Mouse (Mus musculus): Measurements from ENCODE around the gene Xlr4c. TPM values are rescaled to one million over a fixed set of nuclear protein-coding genes. Genes with fewer than 3 reads are reported as not detected.

Xlr4c gene
- total and polyA plus RNA-seq, 3 experiments = 0.33 TPM; not detected in 2

Other genes with a start within 250 kb of the Xlr4c start
Only the 20 nearest of the 21 such genes appear.
- gene Pnma5, start 206.0 kb downstream of the Xlr4c start, total RNA-seq (2014; fragmentation: Nextera tagmentation) = not detected in 2 replicates
- not detected in 2 replicates for gene Pnma5, start 206.0 kb downstream of the Xlr4c start, total RNA-seq (2017)
- not detected in 2 replicates for gene Pnma5, start 206.0 kb downstream of the Xlr4c start, polyA plus RNA-seq (2012)
- not detected in 2 replicates for gene Pnma3, start 178.3 kb downstream of the Xlr4c start, total RNA-seq (2014; fragmentation: Nextera tagmentation)
- 0.05 TPM in 1 of 2 replicates, not detected in the other for gene Pnma3, start 178.3 kb downstream of the Xlr4c start, total RNA-seq (2017)
- not detected in 2 replicates for gene Pnma3, start 178.3 kb downstream of the Xlr4c start, polyA plus RNA-seq (2012)
- not detected in 2 replicates for gene Xlr4a, start 160.7 kb downstream of the Xlr4c start, total RNA-seq (2014; fragmentation: Nextera tagmentation)
- gene Xlr4a, start 160.7 kb downstream of the Xlr4c start, total RNA-seq (2017) = not detected in 2 replicates
- gene Xlr4a, start 160.7 kb downstream of the Xlr4c start, polyA plus RNA-seq (2012) = not detected in 2 replicates
- not detected in 2 replicates for gene Xlr3a, start 146.0 kb downstream of the Xlr4c start, total RNA-seq (2014; fragmentation: Nextera tagmentation)
- 0.16 and 0.29 TPM in 2 replicates for gene Xlr3a, start 146.0 kb downstream of the Xlr4c start, total RNA-seq (2017)
- not detected in 2 replicates for gene Xlr3a, start 146.0 kb downstream of the Xlr4c start, polyA plus RNA-seq (2012)
- not detected in 2 replicates for gene Gm14685, start 126.1 kb downstream of the Xlr4c start, total RNA-seq (2014; fragmentation: Nextera tagmentation)
- 0.16 TPM in 1 of 2 replicates, not detected in the other for gene Gm14685, start 126.1 kb downstream of the Xlr4c start, total RNA-seq (2017)
- gene Gm14685, start 126.1 kb downstream of the Xlr4c start, polyA plus RNA-seq (2012) = not detected in 2 replicates
- not detected in 2 replicates for gene Xlr5b, start 94.3 kb downstream of the Xlr4c start, total RNA-seq (2014; fragmentation: Nextera tagmentation)
- gene Xlr5b, start 94.3 kb downstream of the Xlr4c start, total RNA-seq (2017) = not detected in 2 replicates
- not detected in 2 replicates for gene Xlr5b, start 94.3 kb downstream of the Xlr4c start, polyA plus RNA-seq (2012)
- not detected in 2 replicates for gene DXBay18, start 93.7 kb downstream of the Xlr4c start, total RNA-seq (2014; fragmentation: Nextera tagmentation)
- gene DXBay18, start 93.7 kb downstream of the Xlr4c start, total RNA-seq (2017) = not detected in 2 replicates
- not detected in 2 replicates for gene DXBay18, start 93.7 kb downstream of the Xlr4c start, polyA plus RNA-seq (2012)
- gene Spin2d, start 66.1 kb downstream of the Xlr4c start, total RNA-seq (2014; fragmentation: Nextera tagmentation) = not detected in 2 replicates
- 0.11 TPM in 1 of 2 replicates, not detected in the other for gene Spin2d, start 66.1 kb downstream of the Xlr4c start, total RNA-seq (2017)
- not detected in 2 replicates for gene Spin2d, start 66.1 kb downstream of the Xlr4c start, polyA plus RNA-seq (2012)
- not detected in 2 replicates for gene Xlr3b, start 50.9 kb downstream of the Xlr4c start, total RNA-seq (2014; fragmentation: Nextera tagmentation)
- gene Xlr3b, start 50.9 kb downstream of the Xlr4c start, total RNA-seq (2017) = 0.11 TPM in 1 of 2 replicates, not detected in the other
- gene Xlr3b, start 50.9 kb downstream of the Xlr4c start, polyA plus RNA-seq (2012) = not detected in 2 replicates
- not detected in 2 replicates for gene Xlr4b, start 28.8 kb downstream of the Xlr4c start, total RNA-seq (2014; fragmentation: Nextera tagmentation)
- gene Xlr4b, start 28.8 kb downstream of the Xlr4c start, total RNA-seq (2017) = 0.11 TPM in 1 of 2 replicates, not detected in the other
- not detected in 2 replicates for gene Xlr4b, start 28.8 kb downstream of the Xlr4c start, polyA plus RNA-seq (2012)
- 2.0 and 2.3 TPM in 2 replicates for gene F8a, start 14.8 kb downstream of the Xlr4c start, total RNA-seq (2014; fragmentation: Nextera tagmentation)
- 5.9 and 6.1 TPM in 2 replicates for gene F8a, start 14.8 kb downstream of the Xlr4c start, total RNA-seq (2017)
- 14.7 and 18.2 TPM in 2 replicates for gene F8a, start 14.8 kb downstream of the Xlr4c start, polyA plus RNA-seq (2012)
- not detected in 2 replicates for gene Xlr3c, start 22.3 kb upstream of the Xlr4c start, total RNA-seq (2014; fragmentation: Nextera tagmentation)
- gene Xlr3c, start 22.3 kb upstream of the Xlr4c start, total RNA-seq (2017) = 0.16 TPM in 1 of 2 replicates, not detected in the other
- gene Xlr3c, start 22.3 kb upstream of the Xlr4c start, polyA plus RNA-seq (2012) = not detected in 2 replicates
- gene Xlr5a, start 49.8 kb upstream of the Xlr4c start, total RNA-seq (2014; fragmentation: Nextera tagmentation) = not detected in 2 replicates
- gene Xlr5a, start 49.8 kb upstream of the Xlr4c start, total RNA-seq (2017) = not detected in 2 replicates
- not detected in 2 replicates for gene Xlr5a, start 49.8 kb upstream of the Xlr4c start, polyA plus RNA-seq (2012)
- not detected in 2 replicates for gene Xlr5c, start 49.8 kb upstream of the Xlr4c start, total RNA-seq (2014; fragmentation: Nextera tagmentation)
- gene Xlr5c, start 49.8 kb upstream of the Xlr4c start, total RNA-seq (2017) = 0.27 TPM in 1 of 2 replicates, not detected in the other
- not detected in 2 replicates for gene Xlr5c, start 49.8 kb upstream of the Xlr4c start, polyA plus RNA-seq (2012)
- gene Gm45015, start 93.7 kb upstream of the Xlr4c start, total RNA-seq (2014; fragmentation: Nextera tagmentation) = not detected in 2 replicates
- gene Gm45015, start 93.7 kb upstream of the Xlr4c start, total RNA-seq (2017) = not detected in 2 replicates
- gene Gm45015, start 93.7 kb upstream of the Xlr4c start, polyA plus RNA-seq (2012) = not detected in 2 replicates
- gene Zfp275, start 99.5 kb upstream of the Xlr4c start, total RNA-seq (2014; fragmentation: Nextera tagmentation) = 13.0 and 21.1 TPM in 2 replicates
- 9.4 and 9.9 TPM in 2 replicates for gene Zfp275, start 99.5 kb upstream of the Xlr4c start, total RNA-seq (2017)
- gene Zfp275, start 99.5 kb upstream of the Xlr4c start, polyA plus RNA-seq (2012) = 2.0 TPM in 2 replicates
- gene Gm18336, start 155.6 kb upstream of the Xlr4c start, total RNA-seq (2014; fragmentation: Nextera tagmentation) = not detected in 2 replicates
- not detected in 2 replicates for gene Gm18336, start 155.6 kb upstream of the Xlr4c start, total RNA-seq (2017)
- not detected in 2 replicates for gene Gm18336, start 155.6 kb upstream of the Xlr4c start, polyA plus RNA-seq (2012)
- not detected in 2 replicates for gene Zfp92, start 168.0 kb upstream of the Xlr4c start, total RNA-seq (2014; fragmentation: Nextera tagmentation)
- gene Zfp92, start 168.0 kb upstream of the Xlr4c start, total RNA-seq (2017) = 0.06 TPM in 1 of 2 replicates, not detected in the other
- not detected in 2 replicates for gene Zfp92, start 168.0 kb upstream of the Xlr4c start, polyA plus RNA-seq (2012)
- gene Trex2, start 192.2 kb upstream of the Xlr4c start, total RNA-seq (2014; fragmentation: Nextera tagmentation) = not detected in 2 replicates
- gene Trex2, start 192.2 kb upstream of the Xlr4c start, total RNA-seq (2017) = not detected in 2 replicates
- not detected in 2 replicates for gene Trex2, start 192.2 kb upstream of the Xlr4c start, polyA plus RNA-seq (2012)
- 14.4 and 19.3 TPM in 2 replicates for gene Haus7, start 215.9 kb upstream of the Xlr4c start, total RNA-seq (2014; fragmentation: Nextera tagmentation)
- gene Haus7, start 215.9 kb upstream of the Xlr4c start, total RNA-seq (2017) = 34.1 and 35.2 TPM in 2 replicates
- 3.6 and 3.9 TPM in 2 replicates for gene Haus7, start 215.9 kb upstream of the Xlr4c start, polyA plus RNA-seq (2012)